Mouse (Mus musculus) heart, adult 2 months (tissue): ENCODE measurements around the gene Tmem207. TPM values are rescaled to one million over a fixed set of nuclear protein-coding genes. Genes with fewer than 3 reads are reported as not detected.

Experiments
- DNase-seq, 2 experiments: peaks; one replicate each; pipeline ENCODE4 v3.0.0; 2021
- H3K27ac ChIP-seq: fragments of 200-600 bp; 2 replicates; pipeline ENCODE4 v1.8.1; 2022
- H3K27me3 ChIP-seq: fragments of 200-500 bp; 2 replicates; pipeline ENCODE4 v1.6.1; 2012; ENCODE audit warnings: mild to moderate bottlenecking, low read length, inconsistent platforms, mixed read lengths; ENCODE audit not compliant: control insufficient read depth, insufficient read depth
- H3K36me3 ChIP-seq: fragments of 200-500 bp; 2 replicates; pipeline ENCODE4 v1.6.1; 2012; ENCODE audit warnings: low read length, inconsistent platforms; ENCODE audit not compliant: control insufficient read depth, insufficient read depth
- H3K4me1 ChIP-seq: fragments of 200-500 bp; 2 replicates; pipeline ENCODE4 v1.6.1; 2011; ENCODE audit warnings: low read length; ENCODE audit not compliant: control insufficient read depth, insufficient read depth
- H3K4me3 ChIP-seq: fragments of 200-600 bp; 2 replicates; pipeline ENCODE4 v1.8.1; 2022
- H3K79me2 ChIP-seq: fragments of 200-500 bp; replicated peaks from 2 replicates; pipeline ENCODE4 v1.6.1; 2012; ENCODE audit warnings: mild to moderate bottlenecking, inconsistent platforms, low read length, moderate library complexity, mixed read lengths; ENCODE audit not compliant: control insufficient read depth, insufficient read depth
- H3K9ac ChIP-seq: fragments of 200-500 bp; 2 replicates; pipeline ENCODE4 v1.6.1; 2012; ENCODE audit warnings: low read depth, mild to moderate bottlenecking, control low read depth, inconsistent platforms, low read length, mixed read lengths
- CTCF ChIP-seq: fragments of 200-600 bp; IDR thresholded peaks from 2 replicates; pipeline ENCODE4 v1.8.1; 2022; ENCODE audit warnings: antibody characterized with exemption, mild to moderate bottlenecking, moderate library complexity
- EP300 ChIP-seq: fragments of 200-500 bp; IDR thresholded peaks from 2 replicates; pipeline ENCODE4 v1.6.1; 2011; ENCODE audit warnings: low read depth, low read length, control low read depth; ENCODE audit not compliant: insufficient read depth
- POLR2A ChIP-seq: fragments of 200-500 bp; IDR thresholded peaks from 2 replicates; pipeline ENCODE4 v1.6.1; 2011; ENCODE audit warnings: mild to moderate bottlenecking, low read depth, low read length, control low read depth; ENCODE audit not compliant: insufficient read depth
- WGBS: fragments of 180-500 bp; shearing (Covaris S2); methylation state at CpG from one replicate; pipeline ENCODE4 v1.1.7; 2018; 5-methylcytosine and 5-hydroxymethylcytosine counted together
- intact Hi-C: fragments of 180-260 bp; cut with DNase I; formaldehyde crosslinking; loops from one replicate; pipeline ENCODE4 v1.15.1; 2025
- polyA plus RNA-seq: library from polyadenylated mRNA; depleted of rRNA; stranded (reverse); fragments of >200 nt; gene quantifications from 2 replicates; pipeline ENCODE4 v1.2.3, GENCODE M21; 2012
- total RNA-seq, 2 experiments: library from RNA; stranded (reverse); gene quantifications; 2 replicates each; pipeline ENCODE4 v1.2.3; 2021

Tmem207 gene
- total and polyA plus RNA-seq, 3 experiments: not detected

DNA sequence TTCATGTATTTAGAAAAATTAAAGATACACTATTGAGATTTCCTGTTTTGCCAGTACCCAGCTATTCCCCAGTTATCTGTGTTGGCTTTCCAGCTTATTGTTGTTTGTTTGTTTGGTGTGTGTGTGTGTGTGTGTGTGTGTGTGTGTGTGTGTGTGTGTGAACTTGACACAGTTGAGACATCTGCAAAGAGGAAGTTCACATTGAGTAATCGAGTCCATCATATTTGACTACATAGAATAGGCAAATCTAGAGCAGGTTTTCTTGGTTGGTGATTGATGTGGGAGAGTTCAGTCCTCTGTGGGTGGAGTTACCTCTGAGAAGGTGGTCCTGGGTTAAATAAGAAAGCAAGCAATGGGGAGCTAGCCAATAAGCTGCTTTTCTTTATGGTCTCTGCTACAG, 32.2 kb upstream of the Tmem207 start:
- intact Hi-C loops: no loop called here
- 78% methylated on average over 1 of the region's 1 CpGs for WGBS
- Histone ChIP-seq H3K36me3 (no peaks in the 10 kb centered on the region), H3K79me2 (no peaks in the 10 kb centered on the region), H3K9ac (no peak overlapping the region), H3K4me3 (no peak overlapping the region), H3K27me3 (no peaks in the 10 kb centered on the region), H3K27ac (no peak overlapping the region), H3K4me1 (no peaks in the 10 kb centered on the region)
- TF ChIP-seq CTCF: no peak
- DNase-seq: no peak

- H3K27ac ChIP-seq: no peak overlapping the region
- intact Hi-C loops: no loop called here
- no peaks in the 10 kb centered on the region for H3K4me1 ChIP-seq
- H3K4me3 ChIP-seq: no peak overlapping the region
- no peak for DNase-seq
- WGBS: 78% methylated on average over 3 of the region's 3 CpGs
- H3K36me3 ChIP-seq: no peaks in the 10 kb centered on the region
- no peaks in the 10 kb centered on the region for H3K27me3 ChIP-seq
- no peaks in the 10 kb centered on the region for H3K79me2 ChIP-seq
- TF ChIP-seq EP300: no peak
- TF ChIP-seq POLR2A: no peak
- TF ChIP-seq CTCF: no peak
- no peak overlapping the region for H3K9ac ChIP-seq
Measured at GRCm38 (mm10) chr16:26552234-26552633, 25.7 kb upstream of the Tmem207 start.

- TF ChIP-seq POLR2A: no peak
- TF ChIP-seq EP300: no peak
- TF ChIP-seq CTCF: no peak
- no peak overlapping the region for H3K27ac ChIP-seq
- no peaks in the 10 kb centered on the region for H3K4me1 ChIP-seq
- DNase-seq: no peak
- intact Hi-C loops: no loop called here
- no peak overlapping the region for H3K9ac ChIP-seq
- no peak overlapping the region for H3K4me3 ChIP-seq
- no peaks in the 10 kb centered on the region for H3K27me3 ChIP-seq
- no peaks in the 10 kb centered on the region for H3K36me3 ChIP-seq
- WGBS: 71% methylated on average over 2 of the region's 2 CpGs
- H3K79me2 ChIP-seq: no peaks in the 10 kb centered on the region
Measured at GRCm38 (mm10) chr16:26549221-26549620, 22.7 kb upstream of the Tmem207 start.

GRCm38 (mm10) chr16:26546879-26547206, 20.3 kb upstream of the Tmem207 start:
- no peak overlapping the region for H3K9ac ChIP-seq
- 58% methylated on average over 1 of the region's 1 CpGs for WGBS
- H3K4me1 ChIP-seq: no peaks in the 10 kb centered on the region
- intact Hi-C loops: no loop called here
- no peak for TF ChIP-seq POLR2A
- no peak for TF ChIP-seq EP300
- TF ChIP-seq CTCF: no peak
- H3K4me3 ChIP-seq: no peak overlapping the region
- no peaks in the 10 kb centered on the region for H3K36me3 ChIP-seq
- DNase-seq: no peak
- no peaks in the 10 kb centered on the region for H3K79me2 ChIP-seq
- H3K27me3 ChIP-seq: no peaks in the 10 kb centered on the region
- no peak overlapping the region for H3K27ac ChIP-seq

GRCm38 (mm10) chr16:26546170-26546878, 19.8 kb upstream of the Tmem207 start:
- 38% methylated on average over 7 of the region's 7 CpGs for WGBS
- H3K27ac ChIP-seq: no peak overlapping the region
- intact Hi-C loops: no loop called here
- H3K27me3 ChIP-seq: no peaks in the 10 kb centered on the region
- H3K4me3 ChIP-seq: no peak overlapping the region
- H3K36me3 ChIP-seq: no peaks in the 10 kb centered on the region
- no peak for DNase-seq
- H3K4me1 ChIP-seq: no peaks in the 10 kb centered on the region
- TF ChIP-seq CTCF (no peak), EP300 (no peak), POLR2A (no peak)
- no peak overlapping the region for H3K9ac ChIP-seq
- H3K79me2 ChIP-seq: no peaks in the 10 kb centered on the region

DNA sequence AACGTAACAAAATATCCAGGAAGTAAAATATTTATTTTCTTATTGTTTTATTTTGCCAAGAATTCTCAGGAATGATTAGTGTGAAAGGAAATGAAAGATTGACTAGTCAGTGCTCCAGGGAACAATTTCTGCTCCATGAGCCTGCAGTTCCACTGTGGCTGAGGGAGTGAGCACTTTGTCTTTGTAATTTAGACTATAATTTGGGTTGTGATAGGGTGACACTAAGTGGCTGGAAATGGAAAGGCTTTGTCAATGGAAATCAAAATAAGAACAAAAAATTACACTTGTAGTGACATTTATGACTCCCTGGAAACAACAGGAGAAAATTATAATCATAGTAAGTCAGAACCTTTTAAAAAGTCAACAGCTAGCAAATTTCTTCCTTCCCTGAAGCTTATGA, 5.7 kb upstream of the Tmem207 start:
- Histone ChIP-seq H3K27me3 (no peaks in the 10 kb centered on the region), H3K4me3 (no peak overlapping the region), H3K27ac (no peak overlapping the region), H3K4me1 (no peaks in the 10 kb centered on the region), H3K79me2 (no peaks in the 10 kb centered on the region), H3K9ac (no peak overlapping the region), H3K36me3 (no peaks in the 10 kb centered on the region)
- TF ChIP-seq CTCF (no peak), POLR2A (no peak)
- intact Hi-C loops: no loop called here
- no peak for DNase-seq
- WGBS: 55% methylated on average over 1 of the region's 1 CpGs

- H3K79me2 ChIP-seq: no peaks in the 10 kb centered on the region
- intact Hi-C loops: no loop called here
- WGBS: 82% methylated on average over 1 of the region's 1 CpGs
- TF ChIP-seq POLR2A (no peak), EP300 (no peak), CTCF (no peak)
- no peaks in the 10 kb centered on the region for H3K36me3 ChIP-seq
- H3K4me3 ChIP-seq: no peak overlapping the region
- H3K9ac ChIP-seq: no peak overlapping the region
- H3K27ac ChIP-seq: no peak overlapping the region
- no peaks in the 10 kb centered on the region for H3K4me1 ChIP-seq
- no peaks in the 10 kb centered on the region for H3K27me3 ChIP-seq
- DNase-seq: no peak
Measured at GRCm38 (mm10) chr16:26530451-26530850, 3.9 kb upstream of the Tmem207 start.
